Mouse (Mus musculus) natural killer cell, adult 2 months (primary cell): ENCODE results near the gene Dennd6a.
A peak's percentile ranks its signal among the peaks of the same experiment; 100 is the strongest.

Experiments
- DNase-seq, 2 experiments: peaks; one replicate each; pipeline ENCODE4 v3.0.0; 2022; ENCODE audit warnings: low spot score in 2 of 2

The Dennd6a gene

DNA sequence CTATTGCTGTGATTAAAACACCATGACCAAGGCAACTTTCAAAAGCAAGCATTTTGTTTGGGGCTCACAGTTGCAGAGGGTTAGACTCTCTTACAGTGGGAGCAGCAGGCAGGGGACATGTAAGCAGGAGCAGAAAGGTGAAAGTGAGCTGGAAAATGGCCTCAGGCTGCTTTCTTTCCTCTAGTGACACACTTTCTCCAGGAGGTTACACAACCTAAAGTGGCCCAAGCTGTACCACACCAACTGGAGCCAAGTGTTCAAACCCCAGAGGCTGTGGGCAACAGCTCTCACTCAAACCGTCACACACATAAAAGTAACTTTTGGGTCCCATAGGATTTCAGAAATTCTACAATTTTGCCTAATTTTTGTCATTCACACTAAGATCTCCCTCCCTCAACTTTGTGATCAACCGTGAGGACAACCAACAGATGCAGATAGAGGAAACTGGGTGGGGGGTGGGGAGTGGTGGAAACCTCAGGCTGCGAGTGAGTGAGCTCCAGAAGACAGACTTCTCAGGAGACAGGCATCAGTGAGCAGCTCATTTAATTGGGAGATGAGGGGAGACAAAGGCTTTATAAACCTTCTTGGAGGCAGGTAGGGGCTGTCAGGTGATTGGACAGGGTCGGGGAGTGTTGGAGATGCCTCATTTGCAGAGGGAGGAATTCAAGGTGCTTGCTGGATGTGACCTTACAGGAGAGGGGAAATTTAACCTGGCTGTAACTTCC is 1.5 kb upstream of the Dennd6a start:
- peak in 1 of 2 experiments; percentile 6 for DNase-seq

DNA sequence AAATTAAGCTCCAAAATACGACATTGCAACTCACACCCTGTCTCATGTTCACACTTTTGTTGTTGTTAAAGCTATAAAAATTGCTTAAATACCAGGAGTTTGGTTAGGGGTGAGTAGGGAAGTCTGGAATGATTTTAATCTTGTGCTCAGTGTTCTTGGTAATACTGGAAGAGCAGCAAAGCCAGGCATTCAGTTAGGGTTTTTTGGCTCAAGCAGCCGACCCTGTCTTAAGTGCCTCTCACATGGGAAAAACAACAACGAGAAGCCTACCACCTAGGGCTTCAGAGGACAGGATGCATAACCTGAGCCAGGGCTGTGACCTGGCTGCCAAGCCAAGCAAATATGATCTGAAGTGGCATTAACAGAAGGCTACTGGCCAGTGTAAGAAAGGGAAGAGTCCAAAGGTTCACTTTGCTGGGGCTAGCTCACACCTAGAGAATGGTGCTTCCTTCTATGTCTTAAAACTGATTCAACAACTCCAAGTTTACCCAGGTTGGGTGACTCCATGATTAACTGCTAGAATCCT is 2.7 kb downstream of the Dennd6a start:
- DNase-seq, result no peak

DNA sequence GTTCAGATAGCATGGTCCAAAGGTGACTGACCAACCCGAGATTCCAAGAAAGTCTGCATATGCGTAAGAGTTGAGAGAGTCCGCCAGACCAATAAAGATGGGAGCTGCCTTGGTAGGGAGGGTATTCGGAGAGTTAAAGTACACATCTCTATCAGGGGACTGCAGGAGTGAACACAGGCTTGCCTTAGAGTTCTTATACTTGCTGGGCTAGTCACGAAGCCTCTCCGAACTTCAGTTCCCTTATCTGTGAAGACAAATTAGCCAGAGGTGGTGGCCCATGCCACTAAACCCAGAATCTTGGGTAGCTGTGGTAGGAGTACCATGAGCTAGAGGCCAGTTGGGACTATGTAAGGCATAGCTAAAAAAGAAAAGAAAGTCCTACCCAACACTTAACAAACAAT is 5.1 kb downstream of the Dennd6a start:
- peak in 1 of 2 experiments; percentile 1 for DNase-seq

DNA sequence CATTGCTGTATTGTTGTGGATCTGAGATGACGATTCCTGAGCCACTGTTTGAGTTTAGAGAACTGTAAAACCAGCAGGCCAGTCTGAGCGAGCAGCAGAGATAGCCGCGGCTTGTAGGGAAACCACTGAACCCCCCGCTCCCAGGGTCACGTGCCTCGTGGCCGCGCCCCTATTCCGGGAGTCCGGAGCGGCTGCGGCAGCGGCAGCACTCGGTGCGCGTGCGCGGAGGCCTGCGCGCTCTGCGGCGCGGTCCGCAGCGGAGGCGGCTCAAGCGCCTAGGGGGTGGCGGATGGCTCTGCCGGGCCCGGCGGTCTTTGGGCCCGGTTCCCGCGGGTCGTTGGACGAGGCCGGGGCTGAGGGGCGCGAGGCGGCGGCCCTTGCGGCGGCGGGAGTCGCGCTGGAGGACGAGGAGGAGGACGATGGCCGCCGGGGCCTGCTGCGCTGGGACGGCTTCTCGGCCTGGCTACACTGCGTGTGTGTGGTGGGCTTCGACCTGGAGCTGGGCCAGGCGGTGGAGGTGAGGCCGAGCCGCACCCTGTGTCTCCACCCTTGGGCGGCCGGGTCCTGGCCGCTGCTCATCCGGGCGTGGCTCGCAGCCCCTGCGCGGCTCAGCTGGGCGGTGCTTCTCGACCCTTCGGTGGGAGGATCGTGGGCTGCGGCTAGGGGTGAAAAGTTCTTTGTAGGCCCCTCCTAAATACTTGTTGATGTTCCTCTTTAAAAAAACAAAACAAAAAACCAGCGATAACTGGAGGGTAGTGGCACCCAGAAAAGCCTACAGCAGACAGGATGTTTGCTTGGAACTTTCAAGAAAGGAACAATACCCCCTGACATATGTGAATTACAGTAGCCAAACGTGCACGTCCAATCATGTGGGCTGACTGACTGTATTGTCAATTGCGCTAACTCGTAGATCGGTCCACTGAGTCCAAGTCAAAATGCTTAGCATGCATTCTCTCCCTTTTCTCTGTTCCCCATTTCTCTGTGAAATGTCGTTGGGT is 6.0 kb downstream of the Dennd6a start:
- peak; percentile 85 to 87 for DNase-seq

DNA sequence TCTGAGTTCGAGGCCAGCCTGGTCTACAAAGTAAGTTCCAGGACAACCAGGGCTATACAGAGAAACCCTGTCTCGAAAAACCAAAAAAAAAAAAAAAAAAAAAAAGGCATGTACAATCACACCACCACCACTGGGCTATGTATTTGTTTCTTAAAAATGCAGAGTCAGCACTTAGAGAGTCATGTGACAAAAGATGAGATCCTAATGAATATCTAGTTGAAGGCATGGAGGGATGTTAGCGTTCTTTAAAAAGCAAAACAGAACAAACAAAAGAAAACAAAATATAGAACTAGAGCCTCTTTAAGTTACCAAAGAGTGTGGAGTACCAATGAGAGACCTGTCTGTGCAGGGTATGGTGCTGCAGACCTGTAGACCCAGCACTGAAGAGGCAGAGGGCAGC is 10.0 kb downstream of the Dennd6a start:
- DNase-seq, result no peak

DNA sequence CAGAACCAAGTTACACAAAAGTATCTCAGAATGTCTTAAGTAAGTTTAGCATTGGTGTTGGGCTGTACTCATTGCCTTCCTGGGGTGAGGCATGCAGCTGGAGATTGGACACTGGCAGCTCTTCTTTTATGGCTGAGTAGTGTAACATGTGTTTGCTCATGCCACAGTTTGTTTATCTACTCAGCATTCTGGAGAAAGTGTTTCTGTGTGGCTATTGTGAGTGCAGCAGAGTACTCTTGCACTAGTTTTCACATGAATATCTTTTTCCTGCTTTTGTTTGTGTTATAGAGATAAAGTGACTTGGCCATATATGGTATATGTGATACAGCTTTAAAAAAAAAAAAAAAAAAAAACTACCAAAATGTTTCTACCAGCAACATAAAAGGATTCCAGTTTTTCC is 13.5 kb downstream of the Dennd6a start:
- DNase-seq, result no peak

DNA sequence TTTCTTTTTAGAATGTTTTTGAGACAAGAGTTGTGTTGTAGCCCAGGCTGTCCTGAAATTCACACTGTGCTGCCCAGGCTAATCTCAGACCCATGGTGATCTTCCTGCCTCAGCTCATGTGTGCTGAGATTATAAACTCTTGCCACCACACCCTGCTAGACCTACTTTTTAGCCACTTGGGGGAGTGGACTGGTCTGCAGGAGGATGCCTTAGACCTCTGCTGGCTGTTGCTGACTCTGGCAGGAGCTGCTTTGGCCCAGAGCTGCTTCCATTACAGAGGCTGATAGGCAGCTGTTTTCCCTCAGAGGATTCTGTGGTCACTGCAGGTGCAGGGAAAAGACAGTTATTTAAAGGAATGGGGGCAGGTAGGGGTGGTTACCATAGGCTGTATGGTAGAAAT is 17.7 kb downstream of the Dennd6a start:
- no peak for DNase-seq

DNA sequence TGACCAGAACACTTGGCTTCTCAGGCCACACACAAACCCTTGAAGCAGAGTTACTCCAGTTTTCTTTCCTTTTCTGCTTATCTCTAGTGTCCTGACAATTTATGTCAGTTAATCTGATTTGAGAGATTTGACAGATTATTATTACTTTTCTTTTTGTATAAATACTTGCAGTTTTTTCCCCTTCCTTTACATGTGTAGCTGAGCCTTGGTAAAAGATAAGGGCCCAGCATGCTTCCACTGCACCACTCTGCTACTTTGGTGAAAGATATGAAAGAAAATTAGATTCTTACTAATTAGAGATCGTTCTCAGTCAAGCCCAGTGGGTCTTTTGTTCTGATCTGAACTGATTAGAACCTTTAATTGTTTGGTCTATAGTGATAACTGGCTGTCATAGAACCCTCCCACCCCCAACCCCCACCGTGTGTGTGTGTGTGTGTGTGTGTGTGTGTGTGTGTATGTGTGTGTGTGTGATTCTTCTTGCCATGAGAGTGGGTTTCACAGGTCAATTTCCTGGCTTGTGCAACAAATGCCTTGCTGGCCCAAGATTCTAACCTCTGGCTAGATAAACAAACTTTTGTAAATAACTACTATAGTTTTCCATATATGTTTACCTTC is 19.7 kb downstream of the Dennd6a start:
- DNase-seq, result no peak

DNA sequence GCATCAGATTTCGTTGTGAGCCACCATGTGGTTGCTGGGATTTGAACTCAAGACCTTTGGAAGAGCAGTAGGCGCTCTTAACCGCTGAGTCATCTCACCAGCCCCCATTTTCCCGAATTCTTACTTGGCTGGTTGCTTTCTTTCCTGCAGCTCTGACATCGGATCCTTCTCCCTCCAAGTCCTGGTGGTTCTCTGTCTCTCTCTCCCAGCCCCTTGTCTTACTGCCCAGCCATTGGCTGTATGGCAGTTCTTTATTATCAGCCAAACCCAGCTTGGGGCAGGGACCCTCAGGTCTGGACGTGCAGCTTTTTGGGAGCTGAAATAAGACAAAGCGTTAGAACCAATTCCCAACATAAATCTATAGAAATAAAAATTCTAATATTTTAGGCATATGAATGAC is 21.5 kb downstream of the Dennd6a start:
- DNase-seq, result no peak

DNA sequence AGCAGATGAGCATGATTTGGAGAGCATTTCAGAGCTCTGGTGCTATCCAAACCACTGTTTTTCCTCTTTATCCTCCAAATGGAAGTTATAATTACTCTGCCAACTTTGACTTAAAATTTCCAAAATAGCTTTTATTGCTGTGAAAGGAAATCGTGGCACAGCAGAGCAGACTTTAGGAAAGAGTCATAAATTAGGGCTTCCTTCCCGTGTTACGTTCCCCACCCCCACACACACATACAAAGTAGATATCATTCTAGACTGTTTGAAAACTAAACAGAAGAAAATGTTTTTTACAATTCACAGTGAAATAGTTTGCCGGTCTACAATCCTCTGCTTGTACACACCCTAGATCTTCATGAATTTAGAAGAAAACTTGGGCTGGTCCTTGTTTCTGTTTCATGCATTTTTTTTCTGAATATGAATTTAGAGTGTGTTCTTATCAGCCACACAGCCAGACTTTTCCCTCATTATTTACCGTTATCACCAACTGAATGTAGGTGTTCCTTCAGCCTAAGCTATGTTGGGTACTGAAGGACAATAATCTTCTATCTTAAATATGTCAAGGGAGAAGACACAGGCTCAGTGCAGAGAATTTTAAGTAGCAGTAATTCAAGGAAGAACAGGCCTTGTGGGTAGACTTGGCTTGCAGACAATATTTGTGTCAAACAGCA is 22.2 kb downstream of the Dennd6a start:
- DNase-seq, result no peak

DNA sequence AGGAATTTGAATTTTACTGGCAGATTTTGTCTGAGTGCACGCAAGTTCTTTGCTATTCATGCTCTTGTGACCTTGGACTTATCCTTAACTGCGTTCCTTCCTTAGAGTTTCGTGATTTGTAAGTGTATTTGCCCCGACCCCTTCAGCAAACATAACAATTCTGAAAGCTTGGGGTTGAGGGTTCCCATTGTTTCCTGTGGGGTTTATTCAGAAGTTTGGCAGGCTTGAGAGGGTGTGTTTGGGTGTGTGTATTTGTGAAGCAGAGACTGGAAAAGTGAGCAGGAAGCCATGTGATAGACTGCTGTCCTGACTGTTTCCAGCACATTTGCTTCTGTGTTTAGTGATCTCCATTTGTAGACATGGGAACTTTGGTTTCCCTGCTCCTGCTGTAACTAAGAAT is 31.7 kb downstream of the Dennd6a start:
- no peak for DNase-seq

DNA sequence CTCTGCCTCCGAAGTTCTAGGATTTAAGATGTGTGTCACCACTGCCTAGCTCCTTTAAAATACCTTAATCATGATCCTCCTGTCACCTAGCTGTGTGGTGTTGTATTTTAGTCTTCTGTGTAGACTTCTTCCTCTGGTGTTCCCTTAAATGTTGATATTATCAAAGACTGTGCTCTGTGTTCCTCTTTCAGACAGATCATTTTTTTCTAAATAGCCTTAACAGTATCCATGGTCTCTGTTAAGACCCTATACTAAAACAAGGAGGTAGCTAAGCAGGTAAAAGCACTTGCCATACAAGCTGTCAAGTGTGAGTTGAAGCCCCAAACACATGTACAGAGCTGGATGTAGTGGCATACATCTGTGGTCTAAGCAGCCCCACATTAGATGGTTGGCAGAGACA is 36.0 kb downstream of the Dennd6a start:
- DNase-seq, result no peak

DNA sequence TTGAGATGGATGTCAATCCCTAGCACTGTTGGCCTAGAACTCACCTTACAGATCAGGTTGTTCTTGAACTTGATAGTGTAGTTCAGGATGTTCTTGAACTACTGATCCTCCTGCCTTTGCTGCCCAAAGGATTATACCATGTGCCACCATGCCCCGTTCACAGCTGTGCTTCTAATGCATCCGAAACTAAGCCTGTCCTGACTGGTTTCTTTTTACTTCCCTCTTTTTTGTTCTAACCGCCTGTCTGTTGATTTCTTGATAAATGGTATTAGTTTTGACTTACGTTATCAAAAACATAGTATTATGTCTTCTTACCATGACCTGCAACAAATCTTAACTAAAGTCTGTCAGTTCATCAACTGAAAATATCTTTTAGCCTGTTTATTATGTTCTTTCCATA is 37.0 kb downstream of the Dennd6a start:
- no peak for DNase-seq

DNA sequence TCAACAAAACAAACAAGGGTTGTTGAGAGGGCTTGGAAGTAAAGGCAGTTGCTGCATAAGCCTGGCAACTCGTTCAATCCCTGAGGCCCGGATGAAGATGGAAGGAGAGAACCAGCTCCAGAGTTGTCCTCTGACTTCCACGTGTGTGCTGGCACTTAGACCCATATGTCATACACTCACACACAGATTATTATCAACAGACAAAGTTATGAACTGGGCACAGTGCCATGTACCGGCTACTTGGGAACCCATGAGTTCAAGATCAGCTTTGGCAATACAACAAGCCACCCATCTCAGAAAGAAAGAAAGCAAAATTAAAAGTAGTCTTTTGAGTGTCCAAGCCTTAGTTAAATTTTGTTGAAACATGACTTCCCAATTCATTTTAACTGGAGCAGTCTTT is 51.6 kb downstream of the Dennd6a start:
- DNase-seq, result no peak

DNA sequence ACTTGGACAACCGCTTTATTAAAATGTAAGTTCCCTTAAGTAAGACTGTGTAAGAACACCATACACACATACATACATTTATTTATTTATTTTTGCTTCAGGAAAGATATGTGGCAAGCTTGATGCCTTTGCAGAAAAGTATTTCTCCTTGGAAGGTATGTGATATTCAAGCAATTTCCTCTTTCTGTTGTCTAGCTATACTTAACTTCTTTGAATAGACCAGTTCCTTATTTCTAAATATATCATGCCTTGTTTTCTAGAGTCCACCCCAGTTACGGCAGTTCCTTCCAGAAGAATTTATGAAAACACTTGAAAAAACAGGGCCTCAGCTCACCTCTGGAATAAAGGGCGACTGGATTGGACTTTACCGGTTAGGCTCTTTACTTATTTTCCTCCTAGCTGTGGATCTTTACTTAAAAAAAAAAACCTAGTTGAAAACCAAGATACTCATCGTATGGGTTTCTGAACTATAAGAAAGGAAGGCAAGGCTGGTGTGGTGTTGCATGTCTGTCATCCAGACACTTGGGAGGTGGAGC is 53.0 kb downstream of the Dennd6a start:
- no peak for DNase-seq

DNA sequence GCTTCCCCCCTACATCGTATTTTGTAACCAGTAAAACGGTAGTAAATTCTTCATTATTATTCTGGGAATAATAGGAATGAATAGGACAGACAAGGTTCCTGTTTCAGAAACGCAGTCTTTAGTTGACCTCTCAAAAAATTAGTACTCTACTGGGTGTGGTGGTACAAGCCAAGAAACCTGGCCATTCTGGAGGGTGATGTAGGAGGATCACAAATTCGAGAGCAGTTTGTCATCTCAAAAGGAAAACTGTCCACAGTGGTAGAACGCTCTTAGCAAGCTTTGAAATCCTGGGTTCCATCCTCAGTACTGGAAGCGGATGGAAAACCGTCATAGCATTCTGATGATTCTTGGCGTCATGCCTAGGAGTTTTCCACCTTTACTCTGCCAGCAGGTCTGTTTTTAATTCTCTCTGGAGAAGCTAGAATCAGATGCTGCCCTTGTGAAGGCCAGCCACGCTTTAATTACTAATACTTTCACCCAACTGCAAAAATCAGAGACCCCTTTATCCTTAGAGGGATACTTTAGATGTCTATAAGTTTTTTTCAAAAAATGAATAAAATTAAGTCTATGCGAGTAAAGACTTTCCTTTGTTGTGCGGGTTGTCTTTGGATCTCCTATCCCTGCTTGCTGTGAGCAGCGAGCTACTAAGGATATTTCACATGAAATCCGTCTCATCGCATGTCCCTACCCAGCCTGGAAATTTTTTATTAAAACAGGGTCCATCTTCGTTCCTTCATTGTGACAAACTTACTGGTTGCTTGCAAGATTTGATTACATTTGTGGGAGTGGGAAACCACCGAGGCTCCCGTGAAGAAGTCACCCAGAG is 63.6 kb downstream of the Dennd6a start:
- DNase-seq, result no peak

DNA sequence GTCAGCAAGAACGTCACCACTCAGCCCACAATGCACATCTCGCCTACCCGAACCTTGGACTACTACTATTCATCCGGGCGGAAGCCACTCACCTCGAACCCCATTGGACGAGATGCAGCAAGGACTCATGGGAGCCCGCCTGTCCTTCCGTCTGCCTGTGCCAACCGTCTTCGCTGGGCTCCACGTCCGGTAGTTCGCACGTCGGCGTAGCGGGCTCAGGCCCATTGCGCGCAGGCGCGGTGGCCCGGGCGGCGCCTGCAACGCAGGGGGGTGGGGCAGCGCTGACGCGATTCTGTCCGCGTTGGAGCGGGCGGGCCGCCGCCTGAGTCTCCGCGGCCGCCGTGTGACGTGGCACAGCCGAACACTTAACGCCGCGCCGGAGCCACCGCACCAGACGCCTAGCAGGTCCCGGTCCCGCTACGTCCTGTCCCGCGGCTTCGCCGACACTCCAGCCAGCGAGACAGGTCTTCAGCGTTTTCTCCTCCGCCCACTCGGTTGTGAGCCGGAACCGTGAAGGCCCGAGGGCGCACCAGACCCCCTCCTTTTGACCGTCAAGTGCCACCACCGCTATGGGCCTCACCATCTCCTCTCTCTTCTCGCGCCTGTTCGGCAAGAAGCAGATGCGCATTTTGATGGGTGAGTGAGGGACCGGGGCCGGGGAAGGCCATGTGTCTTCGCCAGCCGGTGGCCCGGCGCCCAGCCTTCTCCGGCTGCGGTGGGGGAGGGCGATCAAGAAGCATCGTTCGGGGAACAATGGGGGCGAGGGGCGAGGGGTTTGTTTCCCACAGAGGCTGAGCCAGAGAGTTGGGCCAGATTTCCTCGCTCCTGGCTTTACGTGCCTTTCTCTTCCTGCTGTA is 64.4 kb downstream of the Dennd6a start, which contains the start of gene Arf4:
Gene Arf4 (plus strand): TSS at position 224 of the 857 bp plus-strand sequence.
- peak; percentile 98 for DNase-seq

DNA sequence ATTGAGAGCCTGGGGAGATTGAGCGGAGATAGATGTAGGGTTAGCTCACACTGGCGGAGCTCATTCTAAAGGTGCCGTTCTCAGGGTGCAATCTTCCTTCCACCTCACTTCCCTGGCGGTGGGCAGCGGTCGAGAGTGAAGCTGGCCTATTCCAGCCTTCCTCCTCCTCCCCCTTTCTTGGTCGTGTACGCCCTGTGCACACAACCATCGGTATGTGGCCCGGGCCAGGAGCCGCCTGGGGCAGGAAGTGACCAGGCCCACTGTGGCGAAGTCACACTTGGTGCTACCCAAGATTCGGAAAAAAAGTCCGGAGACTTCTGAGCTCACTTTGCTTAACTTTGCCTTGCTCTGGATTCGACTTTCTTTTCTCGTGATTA is 65.0 kb downstream of the Dennd6a start:
- DNase-seq, result peak; percentile 68 to 75

DNA sequence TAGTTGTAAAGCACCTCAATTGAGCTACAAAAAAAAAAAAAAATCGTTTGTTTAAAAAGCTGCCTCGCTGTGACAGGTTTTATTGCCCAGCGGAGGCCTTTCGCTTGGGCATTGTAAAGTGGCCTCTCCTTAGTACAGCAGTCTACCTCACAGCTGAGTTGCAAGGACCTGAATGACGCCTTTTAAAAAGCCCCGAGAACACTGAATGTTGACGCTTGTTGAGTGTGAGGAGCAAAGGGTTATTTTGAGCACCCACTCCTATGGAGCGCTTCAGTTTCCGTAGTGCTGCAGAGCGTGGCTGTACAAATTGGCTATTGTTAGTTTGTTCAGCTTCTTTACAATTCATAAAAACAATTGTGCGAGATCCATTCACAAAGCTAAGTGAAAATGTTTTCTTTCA is 65.6 kb downstream of the Dennd6a start:
- DNase-seq, result no peak
